Mouse (Mus musculus) limb, embryonic 13.5 days (tissue): ENCODE data around the gene Dysf. TPM values are rescaled to one million over a fixed set of nuclear protein-coding genes. Genes with fewer than 3 reads are reported as not detected.

Experiments used
- polyA plus RNA-seq: library from polyadenylated mRNA; unstranded; fragments of >200 nt; fragmentation: Nextera tagmentation; extraction: Ambion mirVana; gene quantifications from 2 replicates; pipeline ENCODE4 v1.2.1, GENCODE M21; 2015

The Dysf gene
- polyA plus RNA-seq, 1 experiment from 2014 or later = 10.2 TPM

Other genes with a start within 250 kb of the Dysf start
- gene Ankrd53, start 245.9 kb upstream of the Dysf start, polyA plus RNA-seq = 0.20 and 0.25 TPM in 2 replicates
- gene Tex261, start 232.8 kb upstream of the Dysf start, polyA plus RNA-seq = 96.2 and 97.8 TPM in 2 replicates
- gene Nagk, start 213.6 kb upstream of the Dysf start, polyA plus RNA-seq = 57.1 and 57.3 TPM in 2 replicates
- 19.2 and 20.5 TPM in 2 replicates for gene Paip2b, start 176.8 kb upstream of the Dysf start, polyA plus RNA-seq
- 64.1 and 71.7 TPM in 2 replicates for gene Zfp638, start 141.5 kb upstream of the Dysf start, polyA plus RNA-seq